In genomic region chr7:110866021-110866420, GRCm38 (mm10) we compare ENCODE assay signal across 21 mouse cellular contexts. TPM values are rescaled to one million over a fixed set of nuclear protein-coding genes. Genes with fewer than 3 reads are reported as not detected.
DNase-seq lines count a peak whose midpoint lies in the region; ATAC-seq and TF ChIP-seq lines count a peak whose summit lies in the region.
"Had no signal": no experiment of that assay in that cellular context is flagged by ENCODE, and none has a peak within 500 bp of the region (broad histone marks: within the 10 kb centered on the region; RNA-seq: fewer than 3 reads in every experiment).

No protein-coding gene starts in this region.

- peak overlapping the region; percentile 42 for H3K27ac ChIP-seq in intestine, postnatal 0 days (ENCODE audit: low read depth, low read length)
- H3K27ac ChIP-seq: embryonic facial prominence, embryonic 10.5 days; forebrain, embryonic 13.5 days; gastrocnemius, adult 2 months; hindbrain, embryonic 10.5 days; hindbrain, embryonic 14.5 days had no signal

- WGBS in intestine, postnatal 0 days, result 34% methylated on average over 3 of the region's 3 CpGs

- H3K4me3 ChIP-seq in intestine, postnatal 0 days (ENCODE audit: low read depth, low read length), result no peak overlapping the region
- H3K4me3 ChIP-seq: embryonic facial prominence, embryonic 10.5 days; forebrain, embryonic 13.5 days; gastrocnemius, adult 2 months; heart, embryonic 12.5 days; hindbrain, embryonic 10.5 days had no signal

- no peak overlapping the region for H3K9ac ChIP-seq in intestine, postnatal 0 days (ENCODE audit: low read depth, low read length)
- H3K9ac ChIP-seq: forebrain, embryonic 13.5 days; forebrain, postnatal 0 days; heart, embryonic 12.5 days; hindbrain, embryonic 14.5 days had no signal

- no peaks in the 10 kb centered on the region for H3K9me3 ChIP-seq in intestine, postnatal 0 days (ENCODE audit: control insufficient read depth)
- H3K9me3 ChIP-seq: embryonic facial prominence, embryonic 10.5 days; forebrain, embryonic 13.5 days; hindbrain, embryonic 10.5 days had no signal

- H3K4me1 ChIP-seq in intestine, postnatal 0 days (replicated peaks; ENCODE audit: control insufficient read depth, insufficient read depth, low read length), result peaks cover 9% of the 10 kb centered on the region; the same call in 1 of the 2 replicates

- no peaks in the 10 kb centered on the region for H3K27me3 ChIP-seq in intestine, postnatal 0 days (replicated peaks; ENCODE audit: control insufficient read depth, insufficient read depth, low read length)
- H3K27me3 ChIP-seq: forebrain, embryonic 13.5 days; heart, embryonic 12.5 days had no signal

- no peaks in the 10 kb centered on the region for H3K36me3 ChIP-seq in intestine, postnatal 0 days (ENCODE audit: control insufficient read depth, insufficient read depth)
- H3K36me3 ChIP-seq: embryonic facial prominence, embryonic 10.5 days; hindbrain, embryonic 10.5 days had no signal

- peak; percentile 30 for DNase-seq in adrenal gland, adult 8-10 months
- DNase-seq in adrenal gland, adult 18-20 months (ENCODE audit: low spot score in 2 of 2), result no peak
- DNase-seq in adrenal gland, postnatal 36 days, result peak; percentile 35 to 39
- DNase-seq in lung, postnatal 10 days, result no peak
- no peak for DNase-seq in kidney, adult 9 months
- DNase-seq in embryo, embryonic 9.5 days (ENCODE audit: extremely low spot score), result no peak
- DNase-seq: cerebellum, adult 11-12 months; cerebellum, adult 9-10 months; cerebellum, postnatal 25 days; forebrain, postnatal 0 days; gastrocnemius, adult 2 months; gastrocnemius, postnatal 25 days had no signal

- peak; percentile 82 for ATAC-seq in intestine, postnatal 0 days
- ATAC-seq: forebrain, embryonic 13.5 days; forebrain, postnatal 0 days had no signal

- TF ChIP-seq CTCF in intestine, postnatal 0 days (IDR thresholded peaks at IDR 0.05; ENCODE audit: low read depth), result no peak

- no peak overlapping the region; the same call in 1 of the 2 replicates for H3K4me2 ChIP-seq in intestine, postnatal 0 days (replicated peaks; ENCODE audit: low read depth)
- H3K4me2 ChIP-seq: forebrain, embryonic 13.5 days; heart, embryonic 12.5 days; hindbrain, embryonic 14.5 days had no signal

RNA-seq across cellular contexts. Expression of gene Lyve1, which starts 3.0 kb away (rescaled TPM):
- 10 to 100 TPM in 1 of 4 experiments, 1 to 10 TPM in 3; 1.9 to 12.4 (median 7.3) TPM for total RNA-seq in adrenal gland, adult 8-10 months (2022)
- total RNA-seq in adrenal gland, adult 18-20 months (2021), result 10 to 100 TPM; 11.3 to 19.0 TPM
- total RNA-seq in adrenal gland, postnatal 36 days (2021), result 10 to 100 TPM in 1 of 2 experiments, 1 to 10 TPM in 1; 7.2 to 15.7 TPM
- 26.9 and 29.9 TPM in 2 replicates for polyA plus RNA-seq in intestine, postnatal 0 days (2015; fragmentation: Nextera tagmentation; extraction: Ambion mirVana)
- total RNA-seq: granulocyte monocyte progenitor cell, adult 5-6 weeks; MEL had no signal
- polyA plus RNA-seq: C2C12 had no signal

RNA-seq across cellular contexts. Expression of gene Rnf141, which starts 21.8 kb away (rescaled TPM):
- 10 to 100 TPM; 62.0 to 88.2 (median 80.4) TPM for total RNA-seq in adrenal gland, adult 8-10 months (2022)
- total RNA-seq in adrenal gland, adult 18-20 months (2021), result 10 to 100 TPM; 51.6 to 79.2 TPM
- 10 to 100 TPM; 46.8 to 76.2 TPM for total RNA-seq in adrenal gland, postnatal 36 days (2021)
- 31.0 and 33.5 TPM in 2 replicates for polyA plus RNA-seq in intestine, postnatal 0 days (2015; fragmentation: Nextera tagmentation; extraction: Ambion mirVana)

Comparison
In these comparisons a context has a peak if more than half of its experiments do, and no peak if none do; other contexts are left out.
1. DNase-seq: peak in adrenal gland, adult 8-10 months (single experiment) and adrenal gland, postnatal 36 days (2 of 2); none in adrenal gland, adult 18-20 months (0 of 2), lung, postnatal 10 days (single experiment), kidney, adult 9 months (single experiment) and embryo, embryonic 9.5 days (single experiment).